Mouse (Mus musculus) spleen, adult 2 months (tissue): ENCODE results near the gene Errfi1. TPM values are rescaled to one million over a fixed set of nuclear protein-coding genes. Genes with fewer than 3 reads are reported as not detected.

Experiments
- DNase-seq, 2 experiments: peaks; one replicate each; pipeline versions ENCODE4 v3.0.0 to v3.0.0-alpha.2; 2012 to 2021; ENCODE audit warnings: low spot score in 2 of 2, low read depth in 1 of 2
- H3K27ac ChIP-seq: fragments of 200-500 bp; 2 replicates; pipeline ENCODE4 v1.5.1; 2012; ENCODE audit warnings: low read length, inconsistent platforms; ENCODE audit not compliant: insufficient read depth
- H3K27me3 ChIP-seq: fragments of 200-500 bp; 2 replicates; pipeline ENCODE4 v1.6.1; 2012; ENCODE audit warnings: mild to moderate bottlenecking, moderate library complexity, low read length, inconsistent platforms; ENCODE audit not compliant: control insufficient read depth, insufficient read depth
- H3K36me3 ChIP-seq: fragments of 200-500 bp; 2 replicates; pipeline ENCODE4 v1.6.1; 2012; ENCODE audit warnings: mild to moderate bottlenecking, low read length, inconsistent platforms; ENCODE audit not compliant: control insufficient read depth, insufficient read depth
- H3K4me1 ChIP-seq: fragments of 200-500 bp; 2 replicates; pipeline ENCODE4 v1.6.1; 2011; ENCODE audit warnings: inconsistent platforms; ENCODE audit not compliant: control insufficient read depth, insufficient read depth, insufficient read length
- H3K4me3 ChIP-seq: fragments of 200-500 bp; 2 replicates; pipeline ENCODE4 v1.5.1; 2011; ENCODE audit warnings: mild to moderate bottlenecking, inconsistent platforms; ENCODE audit not compliant: insufficient read depth, insufficient read length; ENCODE audit errors: extremely low read depth
- CTCF ChIP-seq: fragments of 200-500 bp; IDR thresholded peaks from 2 replicates; pipeline ENCODE4 v1.5.1; 2011; ENCODE audit warnings: mild to moderate bottlenecking, inconsistent platforms; ENCODE audit not compliant: insufficient read depth, insufficient read length, insufficient replicate concordance; ENCODE audit errors: extremely low read depth
- POLR2A ChIP-seq: fragments of 200-500 bp; IDR thresholded peaks from 2 replicates; pipeline ENCODE4 v1.6.1; 2011; ENCODE audit warnings: low read depth, low read length, inconsistent platforms
- WGBS: fragments of 180-500 bp; shearing (Covaris S2); methylation state at CpG from one replicate; pipeline ENCODE4 v1.1.7; 2018; 5-methylcytosine and 5-hydroxymethylcytosine counted together
- polyA plus RNA-seq: library from polyadenylated mRNA; depleted of rRNA; stranded (reverse); fragments of >200 nt; gene quantifications from 2 replicates; pipeline ENCODE4 v1.2.3, GENCODE M21; 2012; rRNA removed

Errfi1 gene
- polyA plus RNA-seq, 1 experiment, result 15.3 TPM

GRCm38 (mm10) chr4:150910164-150910951 lies 56.6 kb downstream of the Errfi1 start:
- H3K27me3 ChIP-seq, result no peaks in the 10 kb centered on the region
- H3K4me3 ChIP-seq, result no peak overlapping the region
- DNase-seq, result no peak
- peaks cover 8% of the 10 kb centered on the region for H3K36me3 ChIP-seq
- peak overlapping the region; percentile 73 for H3K27ac ChIP-seq
- 90% methylated on average over 19 of the region's 19 CpGs for WGBS
- TF ChIP-seq POLR2A, result no peak
- TF ChIP-seq CTCF, result no peak
- peaks cover 14% of the 10 kb centered on the region; the same call in 1 of the 2 replicates for H3K4me1 ChIP-seq

DNA sequence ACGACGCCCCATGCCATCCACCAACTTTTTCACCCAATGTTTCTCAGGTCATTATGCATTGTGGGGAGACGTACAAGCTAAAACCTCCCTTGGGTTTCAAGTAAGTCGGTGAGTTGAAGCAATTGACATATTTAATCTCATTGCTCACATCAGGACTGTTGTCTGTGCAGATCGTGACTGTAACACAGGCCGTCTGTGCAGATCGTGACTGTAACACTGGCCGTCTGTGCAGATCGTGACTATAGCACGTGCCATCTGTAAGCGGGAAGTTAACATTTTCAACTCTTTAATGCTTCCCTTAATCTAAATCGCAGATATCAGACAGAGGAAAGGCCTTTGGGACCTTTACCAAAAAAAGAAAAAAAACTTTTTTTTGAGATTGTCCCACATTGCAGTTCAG lies 60.0 kb downstream of the Errfi1 start:
- H3K27ac ChIP-seq, result peak overlapping the region; percentile 94
- peaks cover 14% of the 10 kb centered on the region; the same call in 1 of the 2 replicates for H3K4me1 ChIP-seq
- no peak for DNase-seq
- H3K27me3 ChIP-seq, result no peaks in the 10 kb centered on the region
- TF ChIP-seq POLR2A, result no peak
- TF ChIP-seq CTCF, result no peak
- peak overlapping the region; percentile 77 for H3K4me3 ChIP-seq
- no peaks in the 10 kb centered on the region for H3K36me3 ChIP-seq
- 12% methylated on average over 12 of the region's 12 CpGs for WGBS

DNA sequence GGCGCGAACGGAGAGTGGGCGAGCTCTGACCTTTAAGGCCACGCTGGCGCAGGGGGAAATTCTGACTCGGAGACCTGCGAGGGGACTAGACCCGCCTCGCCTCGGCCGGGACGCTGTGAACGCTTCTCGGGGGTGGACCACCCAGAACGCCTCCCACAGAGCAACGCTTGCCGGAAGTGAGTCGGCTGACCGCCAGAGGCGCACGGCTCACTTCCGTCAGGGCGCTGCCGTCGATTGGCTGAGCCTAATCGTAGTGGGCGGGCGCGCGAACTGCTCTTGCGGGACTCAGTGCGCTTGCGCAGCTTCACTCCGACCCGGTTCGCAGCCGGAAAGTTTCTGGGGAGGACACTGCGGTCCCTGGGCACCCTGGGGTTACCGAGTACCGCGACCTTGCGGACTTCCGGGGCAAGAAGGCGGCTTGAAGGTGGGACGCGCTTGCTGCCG lies 60.6 kb downstream of the Errfi1 start, which contains the start of the genes Park7 and Tnfrsf9:
Gene Park7 (minus strand): TSS at position 148 of the 444 bp plus-strand sequence.
Gene Tnfrsf9 (plus strand): TSS at position 273 of the 444 bp plus-strand sequence.
- Histone ChIP-seq H3K4me3 (peak within 1 kb of the TSS; percentile 77), H3K27me3 (no peaks in the 10 kb centered on the region), H3K36me3 (no peaks in the 10 kb centered on the region), H3K4me1 (peaks cover 14% of the 10 kb centered on the region; the same call in 1 of the 2 replicates), H3K27ac (peak within 1 kb of the TSS; percentile 94)
- TF ChIP-seq CTCF (peak; percentile 72), POLR2A (peak; percentile 79)
- peak; percentile 91 to 94 for DNase-seq
- WGBS, result under 1% methylated on average over 48 of the region's 48 CpGs

DNA sequence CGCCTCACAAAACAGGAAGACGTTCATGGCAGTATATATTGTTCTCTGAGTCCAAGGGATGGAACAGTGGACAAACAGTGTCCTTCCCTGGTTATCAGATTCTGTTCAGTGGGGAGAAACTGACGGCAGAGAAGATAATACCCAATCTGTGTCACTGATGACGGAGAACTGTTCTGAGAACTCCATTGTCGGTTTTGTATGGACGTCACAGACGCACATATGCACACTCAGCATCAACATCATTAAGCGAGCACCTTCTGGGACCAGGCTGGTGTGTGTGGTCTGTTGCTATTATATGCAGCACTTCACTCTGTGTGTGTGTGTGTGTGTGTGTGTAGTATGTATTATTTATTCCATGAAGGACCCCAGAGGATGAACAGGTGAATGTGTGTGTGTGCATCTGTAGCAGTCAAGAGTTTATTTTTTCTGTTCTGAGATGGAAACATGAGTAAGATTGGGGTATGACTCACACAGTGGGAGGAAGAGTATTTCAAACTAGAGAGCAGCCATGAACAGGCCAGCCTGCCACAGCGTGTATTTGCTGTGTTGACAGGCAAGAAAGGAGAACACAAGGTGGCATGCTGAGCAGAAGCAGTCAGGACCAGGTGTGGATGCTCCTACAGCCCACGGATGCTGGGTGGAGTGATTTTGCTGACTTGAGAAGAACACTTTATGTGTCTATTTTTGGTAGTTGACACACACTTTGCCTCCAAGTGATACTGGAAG lies 61.6 kb downstream of the Errfi1 start:
- H3K27me3 ChIP-seq, result no peaks in the 10 kb centered on the region
- H3K4me3 ChIP-seq, result peak overlapping the region; percentile 61; the same call in 1 of the 2 replicates
- peaks cover 10% of the 10 kb centered on the region; the same call in 1 of the 2 replicates for H3K4me1 ChIP-seq
- DNase-seq, result no peak
- TF ChIP-seq POLR2A, result no peak
- TF ChIP-seq CTCF, result no peak
- no peaks in the 10 kb centered on the region for H3K36me3 ChIP-seq
- peak overlapping the region; percentile 26; the same call in 1 of the 2 replicates for H3K27ac ChIP-seq
- WGBS, result 55% methylated on average over 10 of the region's 10 CpGs

GRCm38 (mm10) chr4:150917336-150918027 lies 63.8 kb downstream of the Errfi1 start:
- Histone ChIP-seq H3K36me3 (no peaks in the 10 kb centered on the region), H3K4me1 (peaks cover 12% of the 10 kb centered on the region; the same call in 1 of the 2 replicates), H3K4me3 (no peak overlapping the region), H3K27me3 (no peaks in the 10 kb centered on the region), H3K27ac (no peak overlapping the region)
- no peak for TF ChIP-seq CTCF
- no peak for TF ChIP-seq POLR2A
- WGBS, result 65% methylated on average over 8 of the region's 8 CpGs
- DNase-seq, result no peak

Other genes starting within 250 kb of the Errfi1 start
- gene Slc45a1, start 201.7 kb upstream of the Errfi1 start, polyA plus RNA-seq, result 0.04 TPM in 1 of 2 replicates, not detected in the other
- gene Park7, start 60.5 kb downstream of the Errfi1 start, polyA plus RNA-seq, result 51.4 and 56.9 TPM in 2 replicates
- gene Tnfrsf9, start 60.6 kb downstream of the Errfi1 start, polyA plus RNA-seq, result 2.2 and 4.0 TPM in 2 replicates
- not detected in 2 replicates for gene Uts2, start 143.2 kb downstream of the Errfi1 start, polyA plus RNA-seq
- 4.0 and 4.5 TPM in 2 replicates for gene Per3, start 190.7 kb downstream of the Errfi1 start, polyA plus RNA-seq
- 15.5 and 16.7 TPM in 2 replicates for gene Vamp3, start 204.0 kb downstream of the Errfi1 start, polyA plus RNA-seq
- gene Gm13090, start 235.7 kb downstream of the Errfi1 start, polyA plus RNA-seq, result not detected in 2 replicates